Mouse (Mus musculus) embryonic facial prominence, embryonic 11.5 days (tissue): ENCODE results near the gene Oas1a. TPM values are rescaled to one million over a fixed set of nuclear protein-coding genes. Genes with fewer than 3 reads are reported as not detected.
"Not testable (repeated sequence)": the region's sequence is repeated elsewhere in the genome, so short reads cannot be mapped to it uniquely, and the experiment has no call there.

ENCODE experiments used
- ATAC-seq: fragments of 200-750 bp; cut with Nextera tagmentation; replicated peaks from 2 replicates; pipeline ENCODE4 v1.8.0; 2017; ENCODE audit warnings: low read depth; ENCODE audit not compliant: insufficient number of reproducible peaks, low FRiP score, low TSS enrichment
- DNase-seq: peaks from one replicate; pipeline ENCODE4 v3.0.0-alpha.2; 2015; ENCODE audit warnings: low spot score
- H3K27ac ChIP-seq: fragments of 300-500 bp; sonication (generic); replicated peaks from 2 replicates; pipeline ENCODE4 v1.5.1; 2014; ENCODE audit warnings: mild to moderate bottlenecking, low read depth, low read length, control low read depth
- H3K27me3 ChIP-seq: fragments of 300-500 bp; sonication (generic); 2 replicates; pipeline ENCODE4 v1.6.1; 2014; ENCODE audit warnings: mild to moderate bottlenecking, low read length, moderate library complexity, mixed read lengths; ENCODE audit not compliant: control insufficient read depth, insufficient read depth
- H3K36me3 ChIP-seq: fragments of 300-500 bp; sonication (generic); replicated peaks from 2 replicates; pipeline ENCODE4 v1.6.1; 2014; ENCODE audit warnings: low read depth, mild to moderate bottlenecking, low read length, moderate library complexity, mixed read lengths; ENCODE audit not compliant: control insufficient read depth, insufficient read depth
- H3K4me1 ChIP-seq: fragments of 300-500 bp; sonication (generic); 2 replicates; pipeline ENCODE4 v1.6.1; 2014; ENCODE audit warnings: low read length, mixed read lengths; ENCODE audit not compliant: control insufficient read depth, insufficient read depth
- H3K4me2 ChIP-seq: fragments of 300-500 bp; sonication (generic); 2 replicates; pipeline ENCODE4 v1.6.1; 2014; ENCODE audit warnings: low read depth, mild to moderate bottlenecking, control low read depth, low read length, moderate library complexity
- H3K4me3 ChIP-seq: fragments of 300-500 bp; sonication (generic); 2 replicates; pipeline ENCODE4 v1.5.1; 2014; ENCODE audit warnings: low read depth, low read length, control low read depth
- H3K9ac ChIP-seq: fragments of 300-500 bp; sonication (generic); replicated peaks from 2 replicates; pipeline ENCODE4 v1.6.1; 2014; ENCODE audit warnings: mild to moderate bottlenecking, control low read depth, low read length
- H3K9me3 ChIP-seq: fragments of 300-500 bp; sonication (generic); replicated peaks from 2 replicates; pipeline ENCODE4 v1.6.1; 2016; ENCODE audit warnings: mild to moderate bottlenecking, low read length, inconsistent platforms, mixed read lengths; ENCODE audit not compliant: control insufficient read depth
- WGBS: fragments of 180-500 bp; shearing (Covaris S2); extraction: QIAGEN DNeasy Blood & Tissue Kit; methylation state at CpG from one replicate; pipeline ENCODE4 v1.1.7; 2014; 5-methylcytosine and 5-hydroxymethylcytosine counted together
- polyA plus RNA-seq: library from polyadenylated mRNA; unstranded; fragments of >200 nt; fragmentation: Nextera tagmentation; extraction: Ambion mirVana; gene quantifications from 2 replicates; pipeline ENCODE4 v1.2.1, GENCODE M21; 2014

Oas1a gene
- polyA plus RNA-seq, 1 experiment from 2014 or later: 1.2 TPM

DNA sequence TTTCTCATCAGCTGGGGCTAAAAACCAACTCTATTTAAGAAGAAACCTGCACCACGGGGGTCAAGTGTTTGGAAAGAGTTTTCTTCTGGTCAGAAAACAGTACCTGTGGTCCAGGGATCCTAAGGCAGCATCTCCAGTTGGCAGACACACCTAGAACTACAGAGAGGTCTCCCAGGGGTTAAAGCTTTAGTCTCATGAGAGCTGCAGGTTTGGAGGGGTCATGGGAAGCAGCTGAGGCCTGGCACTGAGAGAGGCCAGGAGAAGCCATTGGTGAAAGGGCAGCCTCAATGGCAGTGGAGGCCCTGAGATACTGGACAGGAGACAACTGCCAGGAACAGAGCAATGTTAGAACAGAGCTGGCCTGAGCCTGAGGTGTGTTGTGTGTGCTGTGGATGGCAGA lies 6.7 kb downstream of the Oas1a start:
- no peak overlapping the region for H3K4me3 ChIP-seq
- no peak overlapping the region for H3K27ac ChIP-seq
- 59% methylated on average over 1 of the region's 1 CpGs for WGBS
- H3K4me2 ChIP-seq: no peak overlapping the region
- no peaks in the 10 kb centered on the region for H3K9me3 ChIP-seq
- H3K9ac ChIP-seq: no peak overlapping the region
- no peak for ATAC-seq
- H3K27me3 ChIP-seq: no peaks in the 10 kb centered on the region
- no peak for DNase-seq
- H3K36me3 ChIP-seq: no peaks in the 10 kb centered on the region
- no peaks in the 10 kb centered on the region for H3K4me1 ChIP-seq

DNA sequence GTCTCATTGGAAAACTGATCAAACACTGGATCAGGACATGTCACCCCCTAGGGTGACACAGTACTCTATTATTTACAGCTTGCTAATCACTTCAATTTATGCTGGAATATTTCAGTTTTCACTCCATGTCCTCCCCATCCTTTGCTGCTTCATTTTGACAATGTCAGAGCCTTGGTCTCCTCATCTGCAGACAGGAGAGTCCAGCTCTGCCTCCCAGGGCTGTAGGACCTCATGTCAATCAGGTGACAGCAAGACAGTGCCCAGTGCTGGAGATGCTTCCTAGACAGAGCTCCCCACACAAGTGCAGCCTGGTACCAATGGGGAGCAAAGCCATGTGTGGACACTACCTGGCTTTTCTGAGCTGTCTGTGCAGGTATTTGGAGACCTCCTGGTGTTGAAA lies 8.6 kb downstream of the Oas1a start:
- Histone ChIP-seq H3K4me2 (no peak overlapping the region), H3K9ac (no peak overlapping the region), H3K4me3 (no peak overlapping the region), H3K9me3 (no peaks in the 10 kb centered on the region), H3K36me3 (no peaks in the 10 kb centered on the region), H3K4me1 (no peaks in the 10 kb centered on the region), H3K27ac (no peak overlapping the region), H3K27me3 (no peaks in the 10 kb centered on the region)
- DNase-seq (no peak), ATAC-seq (no peak)

DNA sequence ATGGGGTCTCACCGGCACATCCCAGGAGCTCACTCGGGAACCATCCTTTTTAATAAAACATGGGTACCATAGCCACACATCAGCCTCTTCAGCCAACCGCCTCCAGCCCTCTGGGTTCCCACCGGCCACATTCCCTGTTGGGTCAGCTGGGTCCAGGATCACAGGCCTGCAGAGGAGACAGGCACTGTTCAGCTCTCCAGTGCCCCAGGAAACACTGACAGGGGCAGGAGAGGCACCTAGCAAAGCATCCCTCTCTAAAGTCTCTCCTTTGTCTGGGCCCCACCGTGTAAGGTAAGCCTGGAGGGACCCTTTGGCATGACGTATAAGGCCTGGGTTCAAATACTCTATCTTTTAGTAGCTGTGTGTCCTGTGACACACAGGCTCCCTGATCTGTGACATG lies 9.0 kb downstream of the Oas1a start:
- no peak for ATAC-seq

DNA sequence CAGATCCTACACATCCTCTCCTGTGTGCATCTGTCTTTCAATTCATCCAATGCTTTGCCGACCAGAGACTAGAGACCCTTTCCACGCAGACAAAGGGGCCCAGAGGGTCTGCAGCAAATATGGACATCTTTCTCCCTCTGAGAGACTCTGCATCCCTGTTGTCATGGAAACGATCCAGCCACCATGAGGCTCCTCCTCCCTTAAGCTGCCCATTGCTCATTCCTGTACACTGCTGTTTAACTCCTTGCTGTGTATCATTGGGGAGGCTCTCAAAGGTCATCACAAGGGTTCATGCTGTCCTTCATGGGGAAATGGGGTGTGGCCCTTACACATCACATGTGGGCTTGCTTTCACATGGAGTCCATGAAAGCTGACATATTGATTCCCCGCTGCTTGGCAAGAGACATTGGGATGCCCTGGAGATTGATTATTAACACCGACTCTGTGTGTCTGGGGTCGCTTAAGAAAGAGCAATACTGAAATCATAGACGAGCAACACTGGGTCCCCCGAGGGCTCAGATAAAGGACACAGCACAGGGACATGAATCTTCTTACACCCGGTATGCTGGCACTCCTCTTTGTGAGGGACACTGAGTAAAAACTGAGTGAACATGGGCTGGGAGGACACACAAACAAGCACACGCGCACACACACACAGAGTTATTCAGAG lies 12.0 kb downstream of the Oas1a start:
- ATAC-seq: no peak
- WGBS: 90% methylated on average over 11 of the region's 11 CpGs

More for the DNA sequence above, 9.0 kb downstream of the Oas1a start:
- 87% methylated on average over 6 of the region's 6 CpGs for WGBS
- no peak overlapping the region for H3K27ac ChIP-seq
- no peak overlapping the region for H3K9ac ChIP-seq
- H3K4me1 ChIP-seq: no peaks in the 10 kb centered on the region
- no peaks in the 10 kb centered on the region for H3K36me3 ChIP-seq
- no peak overlapping the region for H3K4me2 ChIP-seq
- DNase-seq: no peak
- no peaks in the 10 kb centered on the region for H3K27me3 ChIP-seq
- H3K9me3 ChIP-seq: no peaks in the 10 kb centered on the region
- no peak overlapping the region for H3K4me3 ChIP-seq

DNA sequence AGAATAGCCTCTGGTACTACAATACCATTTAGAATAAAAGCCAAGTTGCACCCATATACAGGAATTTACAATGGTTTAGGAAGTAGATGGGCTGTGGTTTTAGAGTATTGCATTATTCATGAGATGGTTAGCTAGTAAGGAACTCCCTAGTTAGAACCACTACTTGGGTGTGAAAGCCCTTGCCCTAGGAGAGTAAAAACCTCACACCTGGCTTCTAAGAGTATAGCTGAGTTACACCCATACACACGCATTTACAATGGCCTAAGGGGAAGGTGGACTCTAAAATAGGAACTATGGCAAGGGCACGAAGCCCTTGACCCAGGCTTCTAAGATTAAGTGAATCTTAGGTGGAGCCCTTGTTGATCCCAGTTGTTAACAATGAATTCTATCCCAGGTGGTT lies 12.6 kb downstream of the Oas1a start:
- 69% methylated on average over 2 of the region's 2 CpGs for WGBS
- not testable (repeated sequence) for H3K27ac ChIP-seq, H3K9ac ChIP-seq, H3K4me2 ChIP-seq, H3K4me3 ChIP-seq, ATAC-seq, H3K4me1 ChIP-seq, H3K27me3 ChIP-seq, DNase-seq, H3K36me3 ChIP-seq, H3K9me3 ChIP-seq

More for the DNA sequence above, 12.0 kb downstream of the Oas1a start:
- no peaks in the 10 kb centered on the region for H3K9me3 ChIP-seq
- H3K4me2 ChIP-seq: no peak overlapping the region
- H3K27ac ChIP-seq: no peak overlapping the region
- H3K4me1 ChIP-seq: no peaks in the 10 kb centered on the region
- no peaks in the 10 kb centered on the region for H3K36me3 ChIP-seq
- no peak overlapping the region for H3K4me3 ChIP-seq
- H3K27me3 ChIP-seq: no peaks in the 10 kb centered on the region
- DNase-seq: no peak
- H3K9ac ChIP-seq: no peak overlapping the region

DNA sequence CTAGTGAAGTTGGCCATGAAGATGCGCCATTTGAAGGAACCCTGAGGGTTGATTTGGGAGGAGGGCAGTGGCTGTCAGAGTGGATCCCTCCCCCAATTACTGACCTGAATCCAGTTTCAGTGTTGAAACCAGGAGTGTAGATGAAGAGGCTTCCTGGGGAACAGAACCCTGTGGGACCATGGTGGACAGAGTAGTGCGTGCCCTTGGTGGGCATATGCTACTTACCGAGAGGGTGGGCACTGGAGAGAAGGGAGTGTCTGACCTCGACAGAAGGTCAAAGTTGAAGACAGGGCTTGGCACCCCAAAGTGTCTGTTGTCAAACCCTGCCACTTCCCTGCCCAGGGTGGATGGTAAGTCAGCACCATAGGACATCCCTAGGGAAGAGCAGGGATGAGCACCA lies 13.5 kb downstream of the Oas1a start:
- not testable (repeated sequence) for H3K27ac ChIP-seq, H3K4me2 ChIP-seq, H3K4me1 ChIP-seq, H3K36me3 ChIP-seq, H3K27me3 ChIP-seq, ATAC-seq, H3K4me3 ChIP-seq, H3K9ac ChIP-seq, H3K9me3 ChIP-seq, DNase-seq
- 90% methylated on average over 4 of the region's 4 CpGs for WGBS

DNA sequence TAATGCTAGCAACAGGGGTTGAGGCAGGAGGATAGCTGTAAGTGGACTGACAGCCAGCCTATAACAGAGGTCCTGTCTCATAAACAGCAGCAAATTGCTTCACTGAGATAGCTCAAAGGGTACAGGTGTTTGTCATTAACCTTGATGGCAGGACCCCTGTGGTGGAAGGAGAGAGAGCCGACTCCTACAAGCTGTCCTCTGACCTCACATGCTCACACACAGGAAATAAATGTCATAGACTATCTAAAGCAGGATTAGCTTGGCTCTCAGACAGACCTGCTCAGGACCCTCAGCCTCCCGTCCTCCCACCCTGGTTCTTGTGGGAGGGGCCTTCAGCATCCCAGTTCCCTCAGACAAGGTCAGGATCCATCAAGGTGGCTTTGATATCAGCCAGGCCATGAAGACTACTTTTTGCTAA lies 15.1 kb downstream of the Oas1a start:
- Histone ChIP-seq H3K27me3 (no peaks in the 10 kb centered on the region), H3K4me2 (no peak overlapping the region), H3K9me3 (no peaks in the 10 kb centered on the region), H3K36me3 (no peaks in the 10 kb centered on the region), H3K4me1 (no peaks in the 10 kb centered on the region), H3K27ac (no peak overlapping the region), H3K4me3 (no peak overlapping the region), H3K9ac (no peak overlapping the region)
- ATAC-seq (no peak), DNase-seq (no peak)
- WGBS: 35% methylated on average over 2 of the region's 2 CpGs

DNA sequence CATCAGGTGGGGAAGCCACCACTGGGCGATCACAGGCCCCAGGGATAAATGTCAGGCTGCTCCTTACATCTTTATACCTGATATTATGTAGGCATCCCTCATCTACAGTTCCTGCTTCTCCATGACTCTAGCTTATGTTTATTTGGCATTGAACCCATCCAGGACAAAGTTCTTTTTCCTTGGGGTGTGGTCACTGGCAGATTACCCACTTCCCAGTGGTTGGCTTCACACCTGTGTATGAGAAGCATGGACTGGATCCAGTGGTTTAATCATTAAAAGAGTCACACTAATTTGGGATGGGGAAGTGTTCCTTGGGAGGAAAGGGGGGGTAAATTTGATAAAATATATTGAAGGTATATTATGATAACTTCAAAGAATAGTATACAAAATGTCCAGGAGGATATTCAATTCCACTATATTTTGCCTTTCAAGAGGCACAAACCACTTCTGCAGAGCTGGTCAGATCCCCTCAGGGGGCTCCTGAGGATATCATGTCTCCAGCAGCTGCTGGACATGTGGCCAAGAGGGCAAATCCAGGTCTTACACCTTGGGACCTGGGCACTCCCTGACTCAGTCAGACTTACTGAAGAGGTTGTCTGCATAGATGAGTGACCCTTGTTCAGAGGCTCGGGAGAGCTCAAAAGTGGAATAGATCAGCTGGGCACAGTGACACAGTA lies 15.6 kb downstream of the Oas1a start:
- not testable (repeated sequence) for H3K27ac ChIP-seq, H3K9me3 ChIP-seq, ATAC-seq, DNase-seq, H3K4me3 ChIP-seq, H3K27me3 ChIP-seq, H3K9ac ChIP-seq, H3K4me2 ChIP-seq, H3K36me3 ChIP-seq, H3K4me1 ChIP-seq
- 76% methylated on average over 2 of the region's 2 CpGs for WGBS
